Mouse (Mus musculus): ENCODE measurements at regions not wholly inside any gene's neighbourhood (a gene's known extent, or its start where the extent isn't known, plus 50 kb on each side); places are given as distances from the start of the nearest gene placed in this dataset.
A peak's percentile ranks its signal among the peaks of the same experiment; 100 is the strongest.
"Not testable (repeated sequence)": the region's sequence is repeated elsewhere in the genome, so short reads cannot be mapped to it uniquely, and the experiment has no call there.

- DNase-seq (ENCODE audit: low read depth) = peak; percentile 20
Observed at GRCm38 (mm10) chr5:149815879-149816278, 137.8 kb downstream of the B3glct start.

- no peak for DNase-seq (ENCODE audit: low read depth)
Observed at GRCm38 (mm10) chr5:149818812-149819211, 140.8 kb downstream of the B3glct start.

- no peak for DNase-seq (ENCODE audit: low read depth)
Observed at GRCm38 (mm10) chr5:149823821-149824220, 145.8 kb downstream of the B3glct start.

- DNase-seq (ENCODE audit: low read depth) = no peak
Observed at GRCm38 (mm10) chr5:149827599-149827998, 149.6 kb downstream of the B3glct start.

- DNase-seq (ENCODE audit: low read depth) = peak; percentile 50
Observed at GRCm38 (mm10) chr5:149831122-149831861, 153.3 kb downstream of the B3glct start.

- no peak for DNase-seq (ENCODE audit: low read depth)
Observed at GRCm38 (mm10) chr5:149837379-149837778, 159.3 kb downstream of the B3glct start.

- no peak for DNase-seq (ENCODE audit: low read depth)
Observed at GRCm38 (mm10) chr5:149842491-149842890, 164.5 kb downstream of the B3glct start.

GRCm38 (mm10) chr5:149843310-149843709 lies 165.3 kb downstream of the B3glct start:
- DNase-seq (ENCODE audit: low read depth) = no peak

GRCm38 (mm10) chr5:149845256-149845655 lies 167.2 kb downstream of the B3glct start:
- DNase-seq (ENCODE audit: low read depth) = no peak

- no peak for DNase-seq (ENCODE audit: low read depth)
Observed at GRCm38 (mm10) chr5:149848465-149848864, 170.0 kb upstream of the Rxfp2 start.

GRCm38 (mm10) chr5:149851011-149851410 lies 167.5 kb upstream of the Rxfp2 start:
- peak; percentile 58 for DNase-seq (ENCODE audit: low read depth)

- no peak for DNase-seq (ENCODE audit: low read depth)
Observed at GRCm38 (mm10) chr5:149852516-149852915, 166.0 kb upstream of the Rxfp2 start.

GRCm38 (mm10) chr5:149856101-149856500 lies 162.4 kb upstream of the Rxfp2 start:
- DNase-seq (ENCODE audit: low read depth) = no peak

GRCm38 (mm10) chr5:149857019-149857418 lies 161.5 kb upstream of the Rxfp2 start:
- no peak for DNase-seq (ENCODE audit: low read depth)

GRCm38 (mm10) chr5:149861489-149861962 lies 156.9 kb upstream of the Rxfp2 start:
- no peak for DNase-seq (ENCODE audit: low read depth)

- DNase-seq (ENCODE audit: low read depth) = no peak
Observed at GRCm38 (mm10) chr5:149867926-149868325, 150.5 kb upstream of the Rxfp2 start.

GRCm38 (mm10) chr5:149869441-149869840 lies 149.0 kb upstream of the Rxfp2 start:
- DNase-seq (ENCODE audit: low read depth) = no peak

- no peak for DNase-seq (ENCODE audit: low read depth)
Observed at GRCm38 (mm10) chr5:149870596-149870995, 147.9 kb upstream of the Rxfp2 start.

- DNase-seq (ENCODE audit: low read depth) = no peak
Observed at GRCm38 (mm10) chr5:149871521-149871920, 147.0 kb upstream of the Rxfp2 start.

GRCm38 (mm10) chr5:149873482-149874002 lies 144.9 kb upstream of the Rxfp2 start:
- DNase-seq (ENCODE audit: low read depth) = no peak

- no peak for DNase-seq (ENCODE audit: low read depth)
Observed at GRCm38 (mm10) chr5:149874342-149874741, 144.1 kb upstream of the Rxfp2 start.

GRCm38 (mm10) chr5:149892453-149892852 lies 126.0 kb upstream of the Rxfp2 start:
- not testable (repeated sequence) for DNase-seq (ENCODE audit: low read depth)

- no peak for DNase-seq (ENCODE audit: low read depth)
Observed at GRCm38 (mm10) chr5:149906927-149907326, 111.5 kb upstream of the Rxfp2 start.
